Mouse (Mus musculus) CH12F3 (cell line): Measurements from ENCODE around the gene Specc1l.

Experiments used
- in situ Hi-C: fragments of 300-500 bp; cut with MboI; formaldehyde crosslinking; loops from 2 replicates; pipeline ENCODE4 v1.14.3; 2020; ENCODE audit warnings: low sequenced_read_pairs

Specc1l gene

DNA sequence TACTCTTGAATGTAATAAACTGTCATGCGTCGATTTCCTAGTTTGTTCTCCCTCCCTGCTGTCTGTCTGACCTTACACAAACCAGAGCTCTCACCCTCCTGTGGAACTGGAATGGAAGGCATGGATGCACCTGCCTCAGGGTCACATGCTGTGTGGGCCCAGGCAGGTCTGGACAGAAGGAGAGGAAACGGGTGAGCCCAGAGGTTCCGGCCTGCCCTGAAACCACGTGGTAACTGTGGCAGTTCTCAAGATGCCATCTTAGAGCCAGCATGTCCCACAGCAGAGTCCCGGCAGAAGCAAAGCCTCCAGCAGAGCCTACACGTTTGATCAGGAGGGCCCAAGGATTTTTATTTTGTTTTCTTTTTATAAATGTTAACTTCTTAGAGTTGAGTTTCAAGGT, 100.5 kb downstream of the Specc1l start:
- in situ Hi-C loops, result no loop called here

DNA sequence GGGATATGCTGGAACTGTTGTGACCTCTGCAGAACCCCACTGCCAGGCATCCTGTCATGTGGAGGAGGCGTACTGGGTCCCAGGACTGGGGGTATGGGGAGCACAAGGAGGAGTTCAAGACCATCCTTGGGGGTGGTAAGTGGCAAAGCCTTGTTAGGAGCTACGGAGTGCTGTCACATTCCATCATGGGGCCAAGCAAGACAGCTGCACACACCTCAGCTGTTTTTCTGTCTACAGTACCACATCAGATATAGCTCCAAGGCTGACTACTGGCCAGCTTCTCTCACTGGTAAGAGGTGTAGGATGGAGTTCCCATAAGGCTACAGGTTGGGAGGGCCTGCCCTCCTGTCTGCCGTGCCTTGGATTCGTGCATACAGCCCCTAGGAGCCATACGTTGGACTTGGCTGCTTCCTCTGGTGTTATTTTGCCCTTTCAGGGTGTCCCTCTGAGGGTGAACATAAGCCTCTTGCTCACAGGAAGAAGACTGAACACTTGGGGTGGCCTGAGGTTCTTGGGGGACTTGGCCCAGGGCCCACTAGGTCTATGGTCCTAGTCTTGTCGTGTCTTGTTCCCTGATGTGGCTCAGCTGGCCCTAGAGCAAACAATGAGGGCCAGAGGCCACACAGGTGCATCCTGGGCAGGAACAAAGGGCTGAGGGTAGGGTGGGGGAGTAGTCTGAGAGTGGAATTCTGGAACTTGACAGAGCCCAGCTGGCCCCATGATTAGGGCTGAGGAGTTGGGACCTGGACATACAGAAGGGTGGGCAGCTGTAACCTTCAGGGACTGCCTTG, 102.5 kb downstream of the Specc1l start:
- in situ Hi-C loops, result no loop called here

DNA sequence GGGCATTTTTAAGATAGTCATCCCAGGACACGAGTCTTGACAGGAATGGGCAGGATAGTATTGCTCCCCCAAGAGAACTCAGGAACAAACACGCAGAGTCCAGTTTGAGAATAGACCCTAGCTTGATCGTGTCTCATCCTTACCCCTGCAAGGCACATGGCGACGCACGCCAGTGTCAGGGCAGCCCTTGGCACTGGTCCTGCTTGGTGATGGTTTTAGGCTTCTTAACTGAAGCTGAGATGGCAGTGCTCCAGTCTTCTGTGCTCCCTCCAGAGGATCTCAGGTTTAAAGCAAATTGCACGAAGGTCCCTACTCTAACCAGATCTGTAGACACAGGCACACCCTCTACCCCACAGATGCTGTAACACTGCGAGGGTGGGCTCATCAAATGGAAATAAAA, 103.9 kb downstream of the Specc1l start:
- in situ Hi-C loops, result no loop called here

DNA sequence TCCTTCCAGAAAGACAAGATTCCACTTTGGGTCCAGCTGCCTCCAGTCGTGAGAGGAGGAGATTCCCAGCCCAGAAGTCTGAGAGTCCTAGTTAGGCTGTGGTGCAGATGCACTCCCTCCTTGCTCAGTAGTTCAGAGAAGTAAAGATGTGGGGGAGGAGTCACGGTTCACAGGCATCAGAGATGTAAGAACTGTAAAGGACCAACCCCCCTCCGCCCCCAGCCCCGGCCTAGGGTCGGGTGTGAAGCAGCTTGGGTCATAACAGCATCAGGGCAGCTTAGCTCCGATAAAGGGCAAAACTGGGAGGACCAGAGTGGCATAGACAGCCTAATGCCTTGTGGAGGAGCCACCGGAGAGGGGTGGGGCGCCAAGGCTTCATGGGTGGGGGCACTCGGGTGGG, 104.6 kb downstream of the Specc1l start:
- in situ Hi-C loops, result no loop called here

DNA sequence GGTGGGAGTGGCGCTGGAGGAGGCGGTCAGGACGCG, 104.8 kb downstream of the Specc1l start, which contains the start of gene Adora2a:
Adora2a (plus strand) TSS at position 6 of the 36 bp plus-strand sequence.
- in situ Hi-C loops, result no loop called here

DNA sequence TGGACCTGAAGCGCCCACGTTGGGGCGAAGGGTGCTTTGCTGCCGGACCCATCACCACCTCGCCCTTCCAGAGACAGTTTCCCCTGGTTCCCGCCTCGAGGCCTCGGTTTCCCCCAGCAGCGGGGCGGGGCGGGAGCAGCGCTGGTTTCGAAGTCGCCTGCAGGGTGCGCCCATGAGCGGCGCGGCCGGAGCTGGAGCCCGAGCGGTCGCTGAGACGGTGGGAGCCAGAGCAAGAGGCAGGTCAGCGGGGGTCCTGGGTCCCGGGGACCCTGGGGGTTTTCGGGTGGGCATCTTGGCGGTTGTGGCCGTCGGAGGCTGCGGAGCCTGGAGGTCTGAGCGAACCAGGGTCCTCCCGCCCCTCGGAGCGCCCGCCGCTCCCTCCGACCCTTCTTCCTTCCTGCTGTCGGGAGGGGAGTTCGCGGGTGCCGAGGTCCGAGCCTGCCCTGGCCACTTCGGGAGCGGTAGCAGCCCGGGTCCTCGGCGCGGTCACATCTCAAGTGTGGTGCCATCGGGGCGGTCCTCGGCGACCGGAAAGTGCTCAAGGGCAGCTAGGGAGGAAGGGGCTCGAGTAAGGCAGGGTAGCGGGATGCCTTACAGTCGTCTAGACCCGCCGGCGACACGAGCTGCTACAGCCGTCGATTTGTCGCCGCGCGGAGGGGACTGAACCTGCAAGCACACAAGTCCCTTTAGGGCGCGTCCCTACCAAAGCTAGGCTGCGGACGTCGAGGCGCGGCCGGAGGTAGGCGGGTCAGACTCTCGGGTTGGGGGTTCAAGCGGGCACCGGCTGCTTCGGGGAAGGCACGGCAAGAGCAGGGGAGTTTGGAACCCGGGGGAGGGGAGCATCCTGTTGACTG, 105.3 kb downstream of the Specc1l start:
- in situ Hi-C loops, result no loop called here

DNA sequence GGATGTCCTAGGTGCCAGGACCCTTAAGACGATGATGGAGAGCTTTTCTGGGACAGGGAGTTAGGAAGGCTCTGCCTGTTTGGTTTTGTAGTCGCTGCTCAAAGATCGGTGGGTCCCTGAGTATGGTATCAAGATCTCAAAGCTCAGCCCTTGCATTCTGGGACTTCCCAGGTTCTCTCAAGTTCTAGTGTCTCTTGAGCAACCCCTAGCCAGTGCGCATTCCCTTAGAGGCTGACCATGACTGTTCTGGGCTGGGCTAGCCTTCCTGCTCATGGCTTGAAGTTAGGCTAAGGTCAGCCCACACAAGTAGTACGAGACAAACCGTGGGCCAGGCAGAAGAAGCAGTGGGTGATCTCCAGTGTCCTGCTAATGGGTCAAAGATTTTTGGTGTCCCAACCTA, 106.3 kb downstream of the Specc1l start:
- in situ Hi-C loops, result no loop called here

DNA sequence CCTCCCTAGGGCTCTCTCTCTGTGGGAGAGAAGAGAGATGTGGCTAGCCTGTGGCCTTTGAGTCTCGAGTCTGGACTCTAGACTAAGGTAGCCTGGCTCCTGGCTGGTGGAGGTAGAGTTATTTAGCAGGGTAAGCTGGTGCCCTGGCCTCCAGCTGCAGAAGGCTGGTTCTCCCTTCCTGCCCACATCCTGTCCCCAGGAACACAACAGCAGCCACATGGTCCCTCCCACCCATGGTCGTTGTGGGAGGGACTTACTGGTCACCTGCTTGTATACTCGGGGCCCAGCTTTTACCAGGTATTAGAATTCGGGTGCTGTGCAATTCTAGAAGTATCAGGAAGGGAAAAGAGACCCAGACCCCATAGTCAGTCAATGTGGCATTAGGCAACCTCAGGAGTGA, 108.4 kb downstream of the Specc1l start:
- in situ Hi-C loops, result no loop called here

DNA sequence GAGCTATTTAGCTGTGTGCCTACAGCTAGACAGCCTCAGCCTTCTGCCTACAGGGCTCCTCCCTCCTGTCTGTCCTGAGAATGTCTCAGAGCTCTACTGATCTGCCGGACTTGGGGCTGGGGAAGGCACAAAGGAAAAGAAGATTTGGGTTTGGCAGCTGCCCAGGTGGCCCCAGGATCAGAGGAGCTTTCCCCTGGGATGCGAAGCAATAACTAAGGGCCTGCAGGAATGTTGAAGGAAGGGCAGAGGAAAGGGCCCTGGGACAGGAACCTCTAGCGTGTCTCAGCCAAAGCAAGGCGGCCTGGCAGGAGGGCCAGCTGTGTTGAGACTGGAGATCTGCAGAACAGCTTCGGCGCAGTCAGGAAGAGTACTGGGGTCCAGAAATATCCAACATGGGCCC, 111.1 kb downstream of the Specc1l start:
- in situ Hi-C loops, result no loop called here

DNA sequence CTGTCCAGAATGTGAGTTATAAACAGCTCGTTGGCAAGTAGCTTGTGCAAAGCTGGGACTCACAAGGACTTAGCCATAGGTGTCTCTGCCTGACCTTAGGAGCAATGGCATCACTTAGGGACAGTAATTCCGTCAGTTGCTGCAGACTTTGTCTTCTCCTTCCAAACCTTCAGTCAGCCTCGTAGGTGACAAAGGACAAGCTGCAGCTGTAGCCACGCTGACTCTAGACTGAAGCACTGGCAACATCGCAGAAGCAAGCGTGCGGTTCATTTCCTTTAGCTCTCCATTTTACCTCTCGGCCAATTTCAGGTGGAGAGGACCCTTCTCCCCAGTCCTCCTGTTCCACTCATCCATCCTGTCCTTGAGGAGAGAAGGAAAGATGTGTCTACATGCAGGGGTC, 112.1 kb downstream of the Specc1l start:
- in situ Hi-C loops, result no loop called here

DNA sequence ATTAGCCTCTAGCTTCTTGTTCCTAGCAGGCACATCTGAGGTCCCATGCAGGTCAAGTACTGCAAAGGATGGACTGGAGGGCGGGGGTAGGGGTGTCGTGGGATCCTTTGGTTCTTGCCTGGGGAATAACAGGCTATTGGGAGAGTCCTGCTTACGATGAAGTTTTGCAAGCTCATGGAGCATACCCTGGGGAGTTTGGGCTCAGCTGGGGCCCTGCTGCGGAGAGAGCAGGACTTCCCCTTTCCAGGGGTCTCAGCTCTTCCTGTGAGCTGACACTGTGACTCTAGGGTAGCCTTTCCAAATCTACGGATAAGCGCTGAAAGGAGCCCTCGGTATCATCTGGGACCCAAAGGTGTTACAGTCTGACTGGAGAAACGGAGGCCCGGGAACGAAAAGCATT, 112.5 kb downstream of the Specc1l start:
- in situ Hi-C loops, result no loop called here

DNA sequence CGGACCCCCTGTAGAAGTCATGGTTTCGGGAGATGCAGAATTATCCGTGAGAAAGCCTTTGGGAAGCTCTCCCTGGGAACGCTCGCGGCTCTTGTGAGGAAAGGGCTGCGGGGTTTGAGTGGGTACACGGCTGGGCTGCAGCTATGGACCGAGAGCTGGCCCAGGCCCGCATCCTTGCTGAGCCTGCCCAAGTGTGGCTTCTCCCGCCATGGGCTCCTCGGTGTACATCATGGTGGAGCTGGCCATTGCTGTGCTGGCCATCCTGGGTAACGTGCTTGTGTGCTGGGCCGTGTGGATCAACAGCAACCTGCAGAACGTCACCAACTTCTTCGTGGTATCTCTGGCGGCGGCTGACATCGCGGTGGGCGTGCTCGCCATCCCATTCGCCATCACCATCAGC, 113.9 kb downstream of the Specc1l start:
- in situ Hi-C loops, result no loop called here

DNA sequence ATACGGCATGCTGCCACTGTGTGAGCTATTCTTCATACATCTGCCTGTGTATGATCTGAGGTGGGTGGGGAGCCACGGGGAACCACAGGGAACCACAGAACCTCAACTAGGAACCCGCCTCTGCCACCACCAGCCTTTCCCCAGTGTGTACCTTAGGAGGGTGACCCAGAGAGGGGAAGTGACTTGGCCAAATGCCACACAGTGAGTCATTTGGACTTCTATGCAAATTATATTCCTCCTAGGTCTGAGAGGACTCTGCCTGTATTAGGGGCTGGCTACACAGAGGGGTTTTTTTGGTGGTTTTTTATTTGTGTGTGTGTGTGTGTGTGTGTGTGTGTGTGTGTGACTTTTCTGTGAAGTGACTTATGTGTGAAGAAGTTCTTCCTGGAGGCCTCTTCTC, 114.7 kb downstream of the Specc1l start:
- in situ Hi-C loops, result no loop called here

DNA sequence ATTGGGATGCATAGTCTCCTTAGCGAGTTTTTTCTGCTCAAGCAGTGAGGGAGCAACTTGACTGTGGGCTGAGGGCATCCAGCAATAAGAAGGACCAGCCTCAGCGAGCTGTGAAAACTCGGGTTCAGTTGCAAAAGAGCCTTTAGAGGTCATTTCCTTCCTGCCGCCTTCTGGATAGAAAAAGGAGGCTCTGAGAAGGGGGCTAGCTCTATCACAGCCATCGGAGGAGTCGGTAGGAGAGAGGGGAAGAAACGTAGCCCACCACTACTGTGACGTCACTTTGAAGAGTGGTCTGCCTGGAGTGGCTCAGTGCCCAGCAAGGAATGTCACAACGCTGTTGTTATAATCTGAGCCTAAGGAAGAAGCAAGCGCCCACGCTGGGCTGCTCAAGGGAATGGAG, 115.2 kb downstream of the Specc1l start:
- in situ Hi-C loops, result no loop called here

DNA sequence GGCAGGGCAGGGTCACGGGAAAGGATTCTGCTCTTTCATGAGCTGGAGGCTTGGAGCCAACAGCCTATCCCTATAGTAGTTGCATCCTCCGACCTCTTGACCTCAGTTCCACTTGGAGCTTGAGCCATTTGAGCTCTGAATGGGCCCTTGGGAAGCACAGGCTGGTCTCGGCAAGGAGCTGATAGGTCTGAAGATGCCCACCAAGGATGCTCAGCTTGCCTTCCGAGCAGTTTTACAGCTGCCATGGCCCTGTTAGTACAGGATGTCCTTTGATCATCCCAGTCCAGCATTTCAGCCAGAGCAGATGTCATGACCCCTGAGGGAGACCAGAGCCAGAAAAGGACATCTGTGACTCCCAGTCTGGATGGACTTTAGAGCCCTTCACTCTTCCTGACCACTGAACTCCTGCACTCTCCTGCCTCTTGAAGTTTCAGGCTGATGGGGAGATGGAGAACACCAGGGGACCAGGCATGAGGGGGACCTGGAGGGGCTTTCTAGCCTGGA, 116.4 kb downstream of the Specc1l start:
- in situ Hi-C loops, result no loop called here

DNA sequence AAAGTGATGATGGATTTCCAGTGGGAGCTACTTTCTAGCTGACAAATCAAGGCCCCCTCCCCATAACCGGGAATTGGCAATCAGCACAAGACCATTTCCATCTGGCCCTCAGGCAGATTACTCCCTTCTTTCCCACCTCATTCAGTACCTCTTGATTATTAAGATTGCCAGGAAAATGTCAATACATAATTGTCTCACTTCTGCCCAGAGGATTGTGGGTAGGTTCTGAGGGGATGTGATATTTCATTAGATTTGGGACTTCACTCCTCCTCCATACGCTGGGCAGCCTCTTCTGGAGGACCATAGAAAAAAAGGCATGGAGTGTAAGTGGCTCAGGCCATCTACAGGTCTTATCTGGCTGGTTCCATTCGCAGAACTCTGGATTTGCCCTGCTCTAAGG, 120.4 kb downstream of the Specc1l start:
- in situ Hi-C loops, result no loop called here

DNA sequence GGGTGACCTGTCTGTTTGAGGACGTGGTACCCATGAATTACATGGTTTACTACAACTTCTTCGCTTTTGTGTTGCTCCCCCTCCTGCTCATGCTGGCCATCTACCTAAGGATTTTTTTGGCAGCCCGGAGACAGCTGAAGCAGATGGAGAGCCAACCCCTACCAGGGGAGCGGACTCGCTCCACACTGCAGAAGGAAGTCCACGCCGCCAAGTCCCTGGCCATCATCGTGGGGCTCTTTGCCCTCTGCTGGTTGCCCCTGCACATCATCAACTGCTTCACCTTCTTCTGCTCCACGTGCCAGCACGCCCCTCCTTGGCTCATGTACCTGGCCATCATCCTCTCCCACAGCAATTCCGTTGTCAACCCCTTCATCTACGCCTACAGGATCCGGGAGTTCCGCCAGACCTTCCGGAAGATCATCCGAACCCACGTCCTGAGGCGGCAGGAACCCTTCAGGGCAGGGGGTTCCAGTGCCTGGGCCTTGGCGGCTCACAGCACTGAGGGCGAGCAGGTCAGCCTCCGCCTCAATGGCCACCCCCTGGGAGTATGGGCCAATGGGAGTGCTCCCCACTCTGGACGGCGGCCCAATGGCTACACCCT, 121.4 kb downstream of the Specc1l start:
- in situ Hi-C loops, result no loop called here

DNA sequence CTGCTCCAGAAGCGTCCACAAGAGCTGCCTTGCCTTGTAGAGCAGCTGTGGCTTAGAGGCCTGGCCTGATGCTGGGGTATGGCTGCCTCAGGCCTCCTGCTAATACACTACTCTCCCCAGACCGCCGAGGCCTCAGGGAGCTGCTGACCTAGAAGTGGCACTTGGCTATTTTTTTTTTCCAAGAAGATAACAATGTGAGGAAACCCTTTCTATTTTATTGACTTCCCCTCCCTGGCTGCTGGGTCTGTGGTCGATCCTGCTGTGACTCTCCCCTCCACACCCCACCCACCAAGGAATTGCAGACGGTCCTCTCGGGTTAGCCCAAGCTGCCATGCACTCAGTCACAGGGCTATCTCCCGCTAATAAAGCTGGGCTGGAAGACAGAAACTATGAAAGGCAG, 122.3 kb downstream of the Specc1l start:
- in situ Hi-C loops, result no loop called here

DNA sequence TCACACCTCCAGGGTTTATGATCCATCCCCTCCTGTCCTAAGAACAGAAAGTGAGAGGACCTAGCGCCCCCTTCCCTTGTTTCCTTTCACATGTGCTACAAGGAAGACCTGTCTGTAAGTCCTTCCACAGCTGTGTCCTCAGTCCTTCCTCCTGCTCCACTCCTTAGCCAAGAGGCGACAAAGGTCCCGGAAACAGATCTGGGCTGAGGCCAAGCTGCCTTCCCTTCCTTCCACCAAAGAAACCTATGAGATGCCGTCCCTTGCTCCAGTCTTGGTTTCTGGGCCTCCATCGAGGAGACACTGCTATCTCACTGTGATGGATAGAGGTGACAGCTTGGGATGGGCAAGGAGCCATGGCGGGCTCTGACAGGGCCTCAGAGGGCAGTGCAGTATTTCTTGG, 123.2 kb downstream of the Specc1l start:
- in situ Hi-C loops, result no loop called here

DNA sequence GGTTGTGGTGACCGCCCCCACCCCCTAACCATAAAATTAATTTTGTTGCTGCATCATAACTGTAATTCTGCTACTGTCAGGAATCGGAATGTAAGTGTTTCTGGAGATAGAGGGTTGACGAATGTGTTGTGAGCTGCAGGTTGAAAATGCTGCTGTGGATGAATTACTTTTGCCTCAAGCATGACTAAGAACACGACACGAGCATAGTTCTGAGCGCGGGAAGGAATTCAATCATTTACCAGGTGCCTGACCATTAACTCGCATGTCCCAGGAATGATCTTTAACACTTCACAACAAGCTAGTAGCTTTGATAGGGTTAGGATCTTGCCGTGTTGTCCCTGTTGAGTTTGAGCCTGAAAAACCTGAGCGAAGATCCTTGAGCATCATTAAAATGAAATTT, 125.4 kb downstream of the Specc1l start:
- in situ Hi-C loops, result no loop called here

DNA sequence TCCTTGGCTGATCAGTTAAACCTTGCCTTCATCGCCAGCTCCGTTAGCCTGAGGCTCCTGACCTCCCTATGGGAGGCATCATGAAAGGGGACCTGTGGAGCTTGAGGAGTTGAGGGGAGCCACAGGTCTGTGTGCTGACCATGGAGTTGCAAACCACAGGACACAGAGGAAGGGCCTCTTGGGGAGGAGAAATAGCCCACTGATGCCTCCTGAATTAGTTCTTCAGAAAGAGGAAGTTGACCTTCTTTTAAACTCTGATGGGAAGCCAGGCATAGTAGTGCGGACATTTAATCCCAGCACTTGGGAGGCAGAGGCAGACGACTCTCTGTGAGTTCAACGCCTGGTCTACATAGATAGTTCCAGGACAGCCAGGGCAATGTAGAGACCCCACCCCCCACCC, 127.0 kb downstream of the Specc1l start:
- in situ Hi-C loops, result no loop called here

DNA sequence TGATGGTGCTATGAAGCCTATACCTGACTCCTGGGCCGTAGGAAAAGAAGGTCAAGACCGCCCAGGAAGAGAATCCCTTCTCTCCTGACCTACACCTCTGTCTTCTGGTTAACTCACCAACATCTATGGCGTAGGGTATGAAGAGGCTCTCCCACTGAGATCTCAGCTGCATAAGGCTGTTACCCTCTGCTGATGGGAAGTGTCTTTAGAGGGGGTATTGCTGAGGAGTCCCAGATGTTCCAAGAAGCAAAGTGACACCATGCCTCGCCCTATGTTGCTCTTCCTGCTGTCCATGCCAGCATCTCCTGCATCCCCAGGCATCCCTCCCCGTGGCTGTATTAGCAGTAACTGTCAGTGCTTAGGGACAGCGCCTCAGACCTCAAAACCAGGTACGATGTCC, 127.5 kb downstream of the Specc1l start:
- in situ Hi-C loops, result no loop called here
